Mouse (Mus musculus): ENCODE measurements at regions not wholly inside any gene's neighbourhood (a gene's known extent, or its start where the extent isn't known, plus 50 kb on each side); places are given as distances from the start of the nearest gene placed in this dataset.
A peak's percentile ranks its signal among the peaks of the same experiment; 100 is the strongest.

DNA sequence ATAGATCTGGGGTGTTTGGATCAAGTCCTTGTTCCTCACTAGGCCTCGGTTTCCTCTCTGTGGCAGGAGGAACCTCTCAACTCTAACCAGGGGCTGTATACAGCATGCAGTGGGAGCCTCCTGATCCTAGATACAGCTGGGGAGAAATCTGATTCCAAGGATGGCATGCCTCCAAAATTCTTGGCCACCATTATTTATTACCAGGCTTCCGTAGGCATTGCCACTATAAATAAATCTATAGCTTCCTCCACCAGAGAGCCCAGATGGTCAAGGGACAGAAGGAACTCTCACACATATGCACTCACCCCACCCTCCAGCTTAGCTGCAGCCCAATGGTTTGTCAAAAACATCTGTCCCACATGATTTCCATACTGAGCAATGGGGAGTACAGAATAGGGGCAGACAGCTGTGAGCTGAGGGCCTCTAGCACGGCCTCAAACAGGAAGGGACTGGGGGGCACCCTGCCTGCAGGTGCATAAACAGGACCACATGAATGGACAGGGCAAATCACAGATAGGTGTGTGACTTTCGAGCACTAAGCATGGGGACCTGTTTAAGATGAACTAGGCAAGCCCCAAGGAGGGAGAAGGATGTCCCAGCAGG, 100.8 kb upstream of the Mgme1 start:
- no peaks in the 10 kb centered on the region for H3K36me3 ChIP-seq (replicated peaks; ENCODE audit: low read length)
- H3K4me1 ChIP-seq = peaks cover 84% of the 10 kb centered on the region
- H3K4me3 ChIP-seq (replicated peaks) = no peak overlapping the region
- TF ChIP-seq FLI1 (IDR thresholded peaks at IDR 0.05; ENCODE audit: low read length) = no peak
- TF ChIP-seq GATA1 (IDR thresholded peaks at IDR 0.05; ENCODE audit: borderline replicate concordance, low read length) = no peak
- no peaks in the 10 kb centered on the region for H3K9me3 ChIP-seq
- H3K27me3 ChIP-seq (replicated peaks) = no peaks in the 10 kb centered on the region

DNA sequence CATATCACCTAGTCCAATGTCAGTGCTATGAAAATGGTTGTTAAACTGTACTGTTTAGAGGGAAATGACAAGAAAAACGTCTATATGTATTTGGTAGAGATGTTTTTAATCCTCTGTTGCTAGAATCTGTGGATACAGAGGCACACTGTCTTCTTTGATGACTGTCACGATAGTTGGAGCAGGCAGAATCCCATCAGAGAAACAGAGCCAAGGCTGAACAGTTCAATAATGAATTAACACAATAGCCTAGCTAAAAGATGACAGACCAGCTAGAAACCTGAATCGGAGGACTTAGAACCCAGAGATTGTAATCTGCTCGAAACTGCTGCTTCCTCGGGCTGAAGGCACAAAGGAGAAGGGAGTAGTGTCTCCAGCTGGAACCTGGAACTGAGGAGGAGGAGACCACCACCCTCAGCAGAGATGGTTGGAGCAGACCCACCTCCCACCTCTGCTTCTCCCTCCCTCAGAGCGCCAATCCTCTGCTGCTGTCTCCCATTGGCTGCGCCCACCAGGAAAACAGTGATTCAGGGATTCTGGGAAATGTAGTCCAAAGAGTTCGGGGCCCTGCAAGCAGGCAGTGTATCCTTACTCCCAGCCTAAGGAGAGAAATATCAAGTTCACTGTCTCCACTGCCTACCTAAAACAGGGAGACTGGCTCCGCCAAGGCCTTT, 98.2 kb upstream of the Mgme1 start:
- peaks cover 84% of the 10 kb centered on the region for H3K4me1 ChIP-seq
- no peaks in the 10 kb centered on the region for H3K9me3 ChIP-seq
- TF ChIP-seq FLI1 (IDR thresholded peaks at IDR 0.05; ENCODE audit: low read length) (no peak), GATA1 (IDR thresholded peaks at IDR 0.05; ENCODE audit: borderline replicate concordance, low read length) (no peak)
- no peaks in the 10 kb centered on the region for H3K36me3 ChIP-seq (replicated peaks; ENCODE audit: low read length)
- peak overlapping the region; percentile 80 for H3K4me3 ChIP-seq (replicated peaks)
- no peaks in the 10 kb centered on the region for H3K27me3 ChIP-seq (replicated peaks)

DNA sequence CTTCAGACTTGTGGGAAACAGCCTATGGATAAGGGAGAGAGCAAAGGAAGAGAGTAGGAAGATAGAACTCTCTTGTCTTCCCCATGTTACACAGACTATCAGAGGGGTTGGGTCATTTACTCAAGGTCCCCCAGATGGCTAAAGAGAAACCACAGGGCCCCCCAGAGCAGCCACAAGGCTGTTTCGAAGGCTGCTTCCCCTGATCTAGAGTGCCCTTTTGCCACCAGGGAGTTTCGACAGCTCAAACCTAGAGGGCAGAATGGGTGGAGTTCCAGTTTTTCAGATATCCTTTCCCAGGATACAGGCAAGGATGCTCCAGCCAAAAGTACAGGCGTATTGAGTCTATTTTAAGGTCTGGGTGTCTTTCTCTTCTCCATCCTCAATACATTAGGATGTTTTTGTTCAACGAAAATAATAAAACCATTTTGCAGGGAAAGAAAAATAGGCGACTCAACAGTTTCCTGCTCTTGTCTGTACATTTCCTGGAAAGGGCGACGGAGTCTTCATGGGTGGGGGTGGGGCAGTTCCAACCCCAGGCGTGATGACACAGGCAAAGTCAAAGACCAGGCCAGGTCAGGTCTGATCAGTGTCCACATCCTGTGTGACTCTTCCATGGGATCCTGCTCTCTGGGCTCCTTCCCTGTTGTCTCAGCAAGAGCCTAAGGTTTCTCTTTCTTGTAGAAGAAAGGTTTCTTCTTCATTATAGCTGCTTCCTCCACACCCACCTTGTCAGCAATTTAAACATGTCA, 96.9 kb upstream of the Mgme1 start:
- H3K9me3 ChIP-seq = no peaks in the 10 kb centered on the region
- no peak for TF ChIP-seq GATA1 (IDR thresholded peaks at IDR 0.05; ENCODE audit: borderline replicate concordance, low read length)
- no peak for TF ChIP-seq FLI1 (IDR thresholded peaks at IDR 0.05; ENCODE audit: low read length)
- no peaks in the 10 kb centered on the region for H3K36me3 ChIP-seq (replicated peaks; ENCODE audit: low read length)
- no peaks in the 10 kb centered on the region for H3K27me3 ChIP-seq (replicated peaks)
- H3K4me1 ChIP-seq = peaks cover 84% of the 10 kb centered on the region
- peak overlapping the region; percentile 67 for H3K4me3 ChIP-seq (replicated peaks)

DNA sequence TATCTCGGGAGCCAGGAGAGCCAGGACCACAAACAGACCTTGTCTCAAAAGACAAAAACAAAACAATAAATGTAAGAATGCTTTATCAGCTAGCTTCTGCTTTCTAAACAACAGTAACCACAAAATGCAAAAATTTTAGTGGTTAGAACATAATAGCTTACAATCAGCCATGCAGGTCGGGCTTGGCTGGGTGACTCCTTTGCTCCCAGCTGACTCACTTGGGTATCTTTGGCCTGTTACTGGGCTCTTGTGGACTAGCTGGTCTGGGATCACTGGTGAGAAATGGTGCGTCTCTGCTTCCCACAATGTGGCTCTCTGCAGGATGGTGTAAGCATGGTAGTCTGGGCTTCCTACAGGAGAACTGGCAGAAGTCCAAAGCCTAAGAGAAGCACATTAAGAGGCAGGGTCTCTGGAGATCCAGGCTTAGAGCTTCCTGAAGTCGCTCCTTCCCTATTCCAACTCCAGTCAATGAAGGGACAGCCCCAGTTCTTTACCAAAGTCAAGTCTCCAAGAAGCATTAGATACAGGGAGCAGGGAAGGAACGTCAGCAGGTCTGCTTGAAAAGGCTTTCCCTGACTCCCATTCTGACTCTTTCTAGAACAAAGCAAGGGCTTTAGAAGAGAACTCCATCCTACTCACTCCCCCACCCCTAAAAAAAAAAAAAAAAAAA, 96.0 kb upstream of the Mgme1 start:
- TF ChIP-seq GATA1 (IDR thresholded peaks at IDR 0.05; ENCODE audit: borderline replicate concordance, low read length) = no peak
- no peak for TF ChIP-seq FLI1 (IDR thresholded peaks at IDR 0.05; ENCODE audit: low read length)
- H3K36me3 ChIP-seq (replicated peaks; ENCODE audit: low read length) = peaks cover under 1% of the 10 kb centered on the region
- peak overlapping the region; percentile 62 for H3K4me3 ChIP-seq (replicated peaks)
- no peaks in the 10 kb centered on the region for H3K9me3 ChIP-seq
- H3K4me1 ChIP-seq = peaks cover 85% of the 10 kb centered on the region
- H3K27me3 ChIP-seq (replicated peaks) = no peaks in the 10 kb centered on the region

DNA sequence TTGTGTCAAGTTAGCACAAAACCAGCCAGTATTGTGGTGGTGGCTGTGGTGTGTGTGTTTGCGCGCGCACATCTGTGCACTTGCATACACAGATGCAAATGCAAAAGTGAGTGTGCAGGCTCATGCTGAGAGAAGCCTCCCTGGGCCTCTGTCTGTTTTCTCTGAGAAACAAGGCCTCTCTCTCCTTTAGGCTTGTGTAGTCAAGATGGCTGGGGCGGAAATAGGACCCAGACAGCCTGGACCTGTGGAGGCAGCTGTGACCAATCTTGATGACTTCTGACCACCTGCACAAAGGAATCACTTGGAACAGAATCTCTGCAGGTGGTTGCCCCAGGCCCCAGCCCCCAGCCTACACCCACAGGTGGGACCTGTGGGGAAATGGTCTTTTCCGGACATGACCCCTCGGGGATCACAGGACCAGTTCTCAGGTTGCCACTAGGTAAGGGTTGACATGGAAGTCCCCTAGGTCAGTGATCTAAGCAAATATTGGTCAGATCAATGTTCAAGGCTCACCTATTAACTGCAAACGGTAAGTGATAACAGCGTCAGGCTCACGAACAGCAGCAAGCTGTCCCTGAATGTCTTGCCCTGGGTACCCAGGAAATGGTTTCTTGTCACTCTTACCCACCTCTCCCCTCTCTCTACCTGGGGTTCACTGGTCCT, 93.8 kb upstream of the Mgme1 start:
- Histone ChIP-seq H3K9me3 (0 out of 2 replicates have a peak, but pooled peaks cover 3% of the 10 kb centered on the region), H3K4me1 (peaks cover 83% of the 10 kb centered on the region)
- TF ChIP-seq FLI1 (IDR thresholded peaks at IDR 0.05; ENCODE audit: low read length) (no peak), GATA1 (IDR thresholded peaks at IDR 0.05; ENCODE audit: borderline replicate concordance, low read length) (no peak)

DNA sequence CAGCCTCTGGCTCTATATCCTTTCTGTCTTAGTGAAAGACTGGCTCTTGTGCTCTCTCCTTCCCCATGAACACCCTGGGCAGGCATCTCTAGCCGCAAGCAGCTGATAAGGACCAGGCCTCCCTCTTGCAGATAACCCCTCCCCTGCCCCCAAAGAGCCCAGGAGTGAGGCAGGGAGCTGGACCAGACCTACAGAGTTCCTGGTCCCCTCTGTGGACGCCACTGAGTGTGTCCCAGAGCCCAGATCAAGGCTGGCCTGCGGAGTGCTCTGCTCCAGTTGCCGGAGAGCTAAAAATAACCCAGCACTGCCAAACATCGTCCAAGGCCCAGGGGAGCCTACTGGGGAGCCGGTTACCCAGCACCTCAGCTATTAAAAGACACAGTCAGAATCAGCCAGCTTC, 93.2 kb upstream of the Mgme1 start:
- Histone ChIP-seq H3K36me3 (replicated peaks; ENCODE audit: low read length) (peaks cover 4% of the 10 kb centered on the region), H3K4me3 (replicated peaks) (peak overlapping the region; percentile 17), H3K27me3 (replicated peaks) (no peaks in the 10 kb centered on the region), H3K4me1 (peaks cover 87% of the 10 kb centered on the region), H3K9me3 (0 out of 2 replicates have a peak, but pooled peaks cover 3% of the 10 kb centered on the region)
- TF ChIP-seq FLI1 (IDR thresholded peaks at IDR 0.05; ENCODE audit: low read length) = no peak
- TF ChIP-seq GATA1 (IDR thresholded peaks at IDR 0.05; ENCODE audit: borderline replicate concordance, low read length) = no peak

More for the DNA sequence above, 93.8 kb upstream of the Mgme1 start:
- Histone ChIP-seq H3K27me3 (replicated peaks) (no peaks in the 10 kb centered on the region), H3K36me3 (replicated peaks; ENCODE audit: low read length) (peaks cover 4% of the 10 kb centered on the region), H3K4me3 (replicated peaks) (no peak overlapping the region)

DNA sequence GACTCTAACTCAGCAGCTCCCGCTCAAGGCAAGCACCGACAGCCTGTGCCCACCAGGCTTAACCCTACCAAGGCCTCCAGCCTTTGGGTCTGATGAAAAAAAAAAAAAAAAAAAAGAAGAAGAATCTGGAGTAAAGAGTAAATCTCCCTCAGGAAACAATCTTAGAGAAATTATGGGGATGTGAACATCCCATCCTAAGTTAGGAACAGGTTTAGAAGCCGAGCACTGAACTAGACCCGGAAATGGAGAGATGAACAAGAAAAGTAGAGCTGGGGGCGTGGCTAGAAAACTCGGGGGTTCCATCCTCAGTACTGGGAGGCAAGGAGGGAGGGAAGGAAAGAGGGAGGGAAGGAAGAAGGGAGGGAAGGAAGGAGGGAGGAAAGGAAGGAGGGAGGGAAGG, 92.5 kb upstream of the Mgme1 start:
- Histone ChIP-seq H3K9me3 (0 out of 2 replicates have a peak, but pooled peaks cover 3% of the 10 kb centered on the region), H3K36me3 (replicated peaks; ENCODE audit: low read length) (peaks cover 4% of the 10 kb centered on the region), H3K4me1 (peaks cover 87% of the 10 kb centered on the region), H3K27me3 (replicated peaks) (no peaks in the 10 kb centered on the region), H3K4me3 (replicated peaks) (no peak overlapping the region)
- TF ChIP-seq FLI1 (IDR thresholded peaks at IDR 0.05; ENCODE audit: low read length) (no peak), GATA1 (IDR thresholded peaks at IDR 0.05; ENCODE audit: borderline replicate concordance, low read length) (no peak)

DNA sequence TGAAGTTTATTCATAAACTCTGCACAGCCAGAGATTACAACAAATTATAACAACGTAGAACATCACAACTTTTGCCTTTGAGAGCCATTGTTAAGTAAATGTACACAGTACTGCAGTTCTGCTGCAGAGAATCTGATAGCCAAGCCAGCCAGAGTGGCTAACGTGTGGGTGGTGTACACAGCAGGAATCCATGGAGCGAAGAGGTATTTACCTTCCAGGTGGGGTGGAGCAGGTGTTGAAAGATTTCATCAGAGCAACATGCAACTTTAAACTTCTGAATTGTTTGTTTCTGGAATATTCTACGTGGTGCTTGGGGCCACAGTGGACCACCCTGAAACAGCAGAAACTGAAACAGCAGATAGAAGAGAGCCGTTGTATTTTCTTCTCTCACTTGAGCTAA, 88.4 kb upstream of the Mgme1 start:
- no peak overlapping the region for H3K4me3 ChIP-seq (replicated peaks)
- no peak for TF ChIP-seq FLI1 (IDR thresholded peaks at IDR 0.05; ENCODE audit: low read length)
- TF ChIP-seq GATA1 (IDR thresholded peaks at IDR 0.05; ENCODE audit: borderline replicate concordance, low read length) = no peak
- H3K9me3 ChIP-seq = 0 out of 2 replicates have a peak, but pooled peaks cover 3% of the 10 kb centered on the region
- peaks cover 85% of the 10 kb centered on the region for H3K4me1 ChIP-seq
- H3K36me3 ChIP-seq (replicated peaks; ENCODE audit: low read length) = peaks cover 4% of the 10 kb centered on the region
- H3K27me3 ChIP-seq (replicated peaks) = no peaks in the 10 kb centered on the region

DNA sequence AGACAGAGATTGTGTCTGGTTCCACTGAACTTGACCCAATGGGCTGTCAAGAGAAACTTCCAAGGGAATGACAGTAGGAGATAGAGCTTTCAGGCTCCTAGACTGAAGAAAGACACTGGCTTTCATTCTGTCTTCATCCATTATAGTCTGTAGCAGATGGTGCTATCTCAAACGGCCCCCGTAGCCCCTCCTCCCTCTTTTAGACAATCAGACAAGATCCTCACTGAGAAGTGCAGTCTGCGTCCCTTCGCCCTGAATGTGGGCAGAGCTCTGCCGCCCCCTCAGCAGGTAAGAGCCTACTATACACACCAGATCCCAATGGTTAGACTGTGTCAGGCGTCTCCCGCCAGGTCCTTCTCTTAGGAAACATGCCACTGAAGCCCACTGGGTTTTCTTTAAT, 87.9 kb upstream of the Mgme1 start:
- Histone ChIP-seq H3K27me3 (replicated peaks) (no peaks in the 10 kb centered on the region), H3K4me1 (peaks cover 85% of the 10 kb centered on the region), H3K9me3 (0 out of 2 replicates have a peak, but pooled peaks cover 3% of the 10 kb centered on the region), H3K36me3 (replicated peaks; ENCODE audit: low read length) (peaks cover 4% of the 10 kb centered on the region), H3K4me3 (replicated peaks) (no peak overlapping the region)
- TF ChIP-seq GATA1 (IDR thresholded peaks at IDR 0.05; ENCODE audit: borderline replicate concordance, low read length) = no peak
- TF ChIP-seq FLI1 (IDR thresholded peaks at IDR 0.05; ENCODE audit: low read length) = no peak

All from megakaryocyte, embryonic 14.5 days (primary cell).